Mouse (Mus musculus) hindbrain, embryonic 11.5 days (tissue): ENCODE measurements around the gene Krt78. TPM values are rescaled to one million over a fixed set of nuclear protein-coding genes. Genes with fewer than 3 reads are reported as not detected.

Experiments used
- ATAC-seq: fragments of 200-750 bp; cut with Nextera tagmentation; 2 replicates; pipeline ENCODE4 v1.8.0; 2017; ENCODE audit warnings: mild to moderate bottlenecking, moderate TSS enrichment, moderate library complexity; ENCODE audit not compliant: low FRiP score
- DNase-seq: peaks from one replicate; pipeline ENCODE4 v3.0.0-alpha.2; 2015; ENCODE audit warnings: low spot score
- H3K27ac ChIP-seq: fragments of 300-500 bp; sonication (generic); 2 replicates; pipeline ENCODE4 v1.5.1; 2014; ENCODE audit warnings: mild to moderate bottlenecking, low read depth, low read length
- H3K27me3 ChIP-seq: fragments of 300-500 bp; sonication (generic); 2 replicates; pipeline ENCODE4 v1.6.1; 2014; ENCODE audit warnings: mild to moderate bottlenecking, low read length, moderate library complexity, mixed read lengths; ENCODE audit not compliant: control insufficient read depth, insufficient read depth
- H3K36me3 ChIP-seq: fragments of 300-500 bp; sonication (generic); 2 replicates; pipeline ENCODE4 v1.6.1; 2014; ENCODE audit warnings: mild to moderate bottlenecking, low read length, moderate library complexity, mixed read lengths; ENCODE audit not compliant: control insufficient read depth, insufficient read depth
- H3K4me1 ChIP-seq: fragments of 300-500 bp; sonication (generic); replicated peaks from 2 replicates; pipeline ENCODE4 v1.6.1; 2014; ENCODE audit warnings: low read length, mixed read lengths; ENCODE audit not compliant: control insufficient read depth, insufficient read depth
- H3K4me2 ChIP-seq: fragments of 300-500 bp; sonication (generic); replicated peaks from 2 replicates; pipeline ENCODE4 v1.6.1; 2014; ENCODE audit warnings: mild to moderate bottlenecking, low read depth, low read length
- H3K4me3 ChIP-seq: fragments of 300-500 bp; sonication (generic); 2 replicates; pipeline ENCODE4 v1.5.1; 2014; ENCODE audit warnings: low read depth, low read length
- H3K9ac ChIP-seq: fragments of 300-500 bp; sonication (generic); 2 replicates; pipeline ENCODE4 v1.6.1; 2014; ENCODE audit warnings: low read depth, low read length
- H3K9me3 ChIP-seq: fragments of 300-500 bp; sonication (generic); 2 replicates; pipeline ENCODE4 v1.6.1; 2016; ENCODE audit warnings: low read length; ENCODE audit not compliant: control insufficient read depth
- WGBS: fragments of 180-500 bp; shearing (Covaris S2); extraction: QIAGEN DNeasy Blood & Tissue Kit; methylation state at CpG from one replicate; pipeline ENCODE4 v1.1.7; 2014; 5-methylcytosine and 5-hydroxymethylcytosine counted together
- polyA plus RNA-seq: library from polyadenylated mRNA; unstranded; fragments of >200 nt; fragmentation: Nextera tagmentation; extraction: Ambion mirVana; gene quantifications from 2 replicates; pipeline ENCODE4 v1.2.1, GENCODE M21; 2014

The Krt78 gene
- polyA plus RNA-seq, 1 experiment from 2014 or later = not detected

- WGBS = 87% methylated on average over 1 of the region's 1 CpGs
Observed at GRCm38 (mm10) chr15:101925041-101925440, 29.0 kb downstream of the Krt78 start.

GRCm38 (mm10) chr15:101924635-101925034, 29.5 kb downstream of the Krt78 start, which contains the start of gene Krt4:
TSS of gene Krt4 (minus strand) at chr15:101924735.
- ATAC-seq (no peak), DNase-seq (no peak)
- Histone ChIP-seq H3K9me3 (no peaks in the 10 kb centered on the region), H3K4me2 (no peak within 1 kb of the TSS; the same call in 1 of the 2 replicates), H3K36me3 (no peaks in the 10 kb centered on the region), H3K27me3 (0 out of 2 replicates have a peak, but pooled peaks cover under 1% of the 10 kb centered on the region), H3K27ac (no peak within 1 kb of the TSS), H3K4me1 (no peaks in the 10 kb centered on the region), H3K9ac (no peak within 1 kb of the TSS), H3K4me3 (no peak within 1 kb of the TSS)
- 85% methylated on average over 11 of the region's 11 CpGs for WGBS

More at GRCm38 (mm10) chr15:101925041-101925440, 29.0 kb downstream of the Krt78 start:
- DNase-seq (no peak), ATAC-seq (no peak)
- no peaks in the 10 kb centered on the region for H3K4me1 ChIP-seq
- no peaks in the 10 kb centered on the region for H3K9me3 ChIP-seq
- H3K36me3 ChIP-seq = no peaks in the 10 kb centered on the region
- no peak overlapping the region for H3K4me3 ChIP-seq
- no peak overlapping the region for H3K9ac ChIP-seq
- no peak overlapping the region for H3K4me2 ChIP-seq
- H3K27ac ChIP-seq = no peak overlapping the region
- H3K27me3 ChIP-seq = peaks cover 4% of the 10 kb centered on the region; the same call in 1 of the 2 replicates

GRCm38 (mm10) chr15:101922296-101922695, 31.8 kb downstream of the Krt78 start:
- no peaks in the 10 kb centered on the region for H3K9me3 ChIP-seq
- H3K27ac ChIP-seq = no peak overlapping the region
- no peaks in the 10 kb centered on the region for H3K27me3 ChIP-seq
- ATAC-seq (no peak), DNase-seq (no peak)
- 95% methylated on average over 2 of the region's 2 CpGs for WGBS
- no peaks in the 10 kb centered on the region for H3K36me3 ChIP-seq
- H3K4me2 ChIP-seq = no peak overlapping the region
- H3K9ac ChIP-seq = no peak overlapping the region
- no peaks in the 10 kb centered on the region for H3K4me1 ChIP-seq
- no peak overlapping the region for H3K4me3 ChIP-seq

GRCm38 (mm10) chr15:101916072-101916471, 38.0 kb downstream of the Krt78 start:
- no peak overlapping the region for H3K9ac ChIP-seq
- no peak for ATAC-seq

GRCm38 (mm10) chr15:101904849-101905248, 49.2 kb downstream of the Krt78 start:
- no peak overlapping the region for H3K4me2 ChIP-seq
- H3K4me3 ChIP-seq = no peak overlapping the region
- DNase-seq = no peak
- H3K36me3 ChIP-seq = no peaks in the 10 kb centered on the region
- no peak for ATAC-seq
- H3K9me3 ChIP-seq = no peaks in the 10 kb centered on the region
- WGBS = 78% methylated on average over 5 of the region's 5 CpGs
- H3K27ac ChIP-seq = no peak overlapping the region
- no peak overlapping the region for H3K9ac ChIP-seq
- no peaks in the 10 kb centered on the region for H3K27me3 ChIP-seq
- H3K4me1 ChIP-seq = no peaks in the 10 kb centered on the region

More at GRCm38 (mm10) chr15:101916072-101916471, 38.0 kb downstream of the Krt78 start:
- H3K4me3 ChIP-seq = no peak overlapping the region
- DNase-seq = no peak
- H3K36me3 ChIP-seq = no peaks in the 10 kb centered on the region
- H3K27me3 ChIP-seq = no peaks in the 10 kb centered on the region
- H3K4me1 ChIP-seq = no peaks in the 10 kb centered on the region
- 73% methylated on average over 2 of the region's 2 CpGs for WGBS
- no peak overlapping the region for H3K27ac ChIP-seq
- H3K4me2 ChIP-seq = no peak overlapping the region
- no peaks in the 10 kb centered on the region for H3K9me3 ChIP-seq

GRCm38 (mm10) chr15:101902171-101903149, 51.6 kb downstream of the Krt78 start:
- Histone ChIP-seq H3K4me2 (no peak overlapping the region), H3K36me3 (no peaks in the 10 kb centered on the region), H3K4me3 (no peak overlapping the region), H3K27ac (no peak overlapping the region), H3K9ac (no peak overlapping the region), H3K27me3 (no peaks in the 10 kb centered on the region), H3K9me3 (no peaks in the 10 kb centered on the region), H3K4me1 (no peaks in the 10 kb centered on the region)
- ATAC-seq (no peak), DNase-seq (peak; percentile 5)
- 63% methylated on average over 12 of the region's 12 CpGs for WGBS

Other genes with a start within 250 kb of the Krt78 start
- gene Krt5, start 241.4 kb downstream of the Krt78 start, polyA plus RNA-seq = 1.8 and 1.9 TPM in 2 replicates
- gene Krt71, start 211.2 kb downstream of the Krt78 start, polyA plus RNA-seq = not detected in 2 replicates
- 0.10 TPM in 1 of 2 replicates, not detected in the other for gene Krt72, start 167.8 kb downstream of the Krt78 start, polyA plus RNA-seq
- gene Krt73, start 151.9 kb downstream of the Krt78 start, polyA plus RNA-seq = 0.08 and 0.24 TPM in 2 replicates
- gene Krt2, start 136.1 kb downstream of the Krt78 start, polyA plus RNA-seq = not detected in 2 replicates
- 1.5 and 1.8 TPM in 2 replicates for gene Krt1, start 103.5 kb downstream of the Krt78 start, polyA plus RNA-seq
- gene Krt77, start 84.6 kb downstream of the Krt78 start, polyA plus RNA-seq = not detected in 2 replicates
- gene Krt76, start 61.4 kb downstream of the Krt78 start, polyA plus RNA-seq = not detected in 2 replicates
- gene Krt4, start 29.6 kb downstream of the Krt78 start, polyA plus RNA-seq = not detected in 2 replicates
- gene Krt79, start 14.0 kb downstream of the Krt78 start, polyA plus RNA-seq = 0.27 TPM in 1 of 2 replicates, not detected in the other
- gene Krt8, start 50.2 kb upstream of the Krt78 start, polyA plus RNA-seq = 22.4 and 27.8 TPM in 2 replicates
- gene Krt18, start 73.9 kb upstream of the Krt78 start, polyA plus RNA-seq = 20.5 and 22.7 TPM in 2 replicates
- 85.0 and 103 TPM in 2 replicates for gene Eif4b, start 119.5 kb upstream of the Krt78 start, polyA plus RNA-seq
- gene Tns2, start 146.1 kb upstream of the Krt78 start, polyA plus RNA-seq = 8.0 and 11.8 TPM in 2 replicates
- gene Spryd3, start 181.9 kb upstream of the Krt78 start, polyA plus RNA-seq = 10.1 and 11.9 TPM in 2 replicates
- gene Igfbp6, start 190.1 kb upstream of the Krt78 start, polyA plus RNA-seq = 0.31 TPM in 1 of 2 replicates, not detected in the other
- gene Soat2, start 196.2 kb upstream of the Krt78 start, polyA plus RNA-seq = 0.13 and 0.17 TPM in 2 replicates
- 49.7 and 63.8 TPM in 2 replicates for gene Zfp740, start 249.0 kb upstream of the Krt78 start, polyA plus RNA-seq